Mouse (Mus musculus) midbrain, embryonic 14.5 days (tissue): ENCODE results near the gene Nos2. TPM values are rescaled to one million over a fixed set of nuclear protein-coding genes. Genes with fewer than 3 reads are reported as not detected.
"Not testable (repeated sequence)": the region's sequence is repeated elsewhere in the genome, so short reads cannot be mapped to it uniquely, and the experiment has no call there.

Experiments
- ATAC-seq: fragments of 200-750 bp; cut with Nextera tagmentation; 2 replicates; pipeline ENCODE4 v1.8.0; 2017; ENCODE audit warnings: moderate number of reproducible peaks, moderate library complexity; ENCODE audit not compliant: low FRiP score, low TSS enrichment
- DNase-seq: peaks from one replicate; pipeline ENCODE4 v3.0.0-alpha.2; 2015
- H3K27ac ChIP-seq: fragments of 300-500 bp; sonication (generic); replicated peaks from 2 replicates; pipeline ENCODE4 v1.5.1; 2014; ENCODE audit warnings: mild to moderate bottlenecking, low read depth, low read length, moderate library complexity
- H3K27me3 ChIP-seq: fragments of 300-500 bp; sonication (generic); 2 replicates; pipeline ENCODE4 v1.6.1; 2014; ENCODE audit warnings: low read length, control low read depth, mixed read lengths; ENCODE audit not compliant: control insufficient read depth, insufficient read depth
- H3K36me3 ChIP-seq: fragments of 300-500 bp; sonication (generic); 2 replicates; pipeline ENCODE4 v1.6.1; 2014; ENCODE audit warnings: low read length, control low read depth; ENCODE audit not compliant: control insufficient read depth, insufficient read depth
- H3K4me1 ChIP-seq: fragments of 300-500 bp; sonication (generic); 2 replicates; pipeline ENCODE4 v1.6.1; 2014; ENCODE audit warnings: mild to moderate bottlenecking, antibody characterized with exemption, low read length, control low read depth; ENCODE audit not compliant: control insufficient read depth, insufficient read depth
- H3K4me2 ChIP-seq: fragments of 300-500 bp; sonication (generic); 2 replicates; pipeline ENCODE4 v1.6.1; 2014; ENCODE audit warnings: mild to moderate bottlenecking, low read length, moderate library complexity
- H3K4me3 ChIP-seq: fragments of 300-500 bp; sonication (generic); replicated peaks from 2 replicates; pipeline ENCODE4 v1.5.1; 2014; ENCODE audit warnings: low read depth, low read length
- H3K9ac ChIP-seq: fragments of 300-500 bp; sonication (generic); replicated peaks from 2 replicates; pipeline ENCODE4 v1.6.1; 2014; ENCODE audit warnings: mild to moderate bottlenecking, low read length, moderate library complexity
- H3K9me3 ChIP-seq: fragments of 300-500 bp; sonication (generic); 2 replicates; pipeline ENCODE4 v1.6.1; 2016; ENCODE audit warnings: low read length, control low read depth, mixed read lengths; ENCODE audit not compliant: control insufficient read depth
- WGBS: fragments of 180-500 bp; shearing (Covaris S2); extraction: QIAGEN DNeasy Blood & Tissue Kit; methylation state at CpG from one replicate; pipeline ENCODE4 v1.1.7; 2014; 5-methylcytosine and 5-hydroxymethylcytosine counted together
- polyA plus RNA-seq: library from polyadenylated mRNA; unstranded; fragments of >200 nt; fragmentation: Nextera tagmentation; extraction: Ambion mirVana; gene quantifications from 2 replicates; pipeline ENCODE4 v1.2.1, GENCODE M21; 2014

The Nos2 gene
- polyA plus RNA-seq, 1 experiment from 2014 or later = 1.3 TPM

- no peak overlapping the region for H3K4me2 ChIP-seq
- WGBS = 77% methylated on average over 5 of the region's 5 CpGs
- no peaks in the 10 kb centered on the region for H3K36me3 ChIP-seq
- no peaks in the 10 kb centered on the region for H3K4me1 ChIP-seq
- no peak overlapping the region for H3K4me3 ChIP-seq
- no peaks in the 10 kb centered on the region for H3K9me3 ChIP-seq
- no peak overlapping the region for H3K27ac ChIP-seq
- DNase-seq (no peak), ATAC-seq (no peak)
- no peak overlapping the region for H3K9ac ChIP-seq
- H3K27me3 ChIP-seq = no peaks in the 10 kb centered on the region
Measured at GRCm38 (mm10) chr11:79006417-79006816, 85.8 kb downstream of the Nos2 start.

- WGBS = 91% methylated on average over 3 of the region's 3 CpGs
- not testable (repeated sequence) for H3K4me2 ChIP-seq, H3K4me1 ChIP-seq, DNase-seq, H3K9me3 ChIP-seq, ATAC-seq, H3K36me3 ChIP-seq, H3K27ac ChIP-seq, H3K4me3 ChIP-seq, H3K9ac ChIP-seq, H3K27me3 ChIP-seq
Measured at GRCm38 (mm10) chr11:79007356-79007755, 86.8 kb downstream of the Nos2 start.

GRCm38 (mm10) chr11:79008007-79008775, 87.6 kb downstream of the Nos2 start:
- no peak overlapping the region for H3K9ac ChIP-seq
- H3K4me2 ChIP-seq = no peak overlapping the region
- no peak for DNase-seq
- no peak overlapping the region for H3K4me3 ChIP-seq
- ATAC-seq = no peak
- H3K27ac ChIP-seq = no peak overlapping the region
- WGBS = 85% methylated on average over 6 of the region's 6 CpGs
- no peaks in the 10 kb centered on the region for H3K9me3 ChIP-seq
- H3K4me1 ChIP-seq = no peaks in the 10 kb centered on the region
- no peaks in the 10 kb centered on the region for H3K36me3 ChIP-seq
- no peaks in the 10 kb centered on the region for H3K27me3 ChIP-seq

GRCm38 (mm10) chr11:79008891-79009290, 88.3 kb downstream of the Nos2 start:
- 85% methylated on average over 7 of the region's 7 CpGs for WGBS
- H3K4me3 ChIP-seq = no peak overlapping the region
- DNase-seq (no peak), ATAC-seq (no peak)
- no peaks in the 10 kb centered on the region for H3K9me3 ChIP-seq
- H3K27me3 ChIP-seq = no peaks in the 10 kb centered on the region
- no peak overlapping the region for H3K9ac ChIP-seq
- no peaks in the 10 kb centered on the region for H3K36me3 ChIP-seq
- no peak overlapping the region for H3K4me2 ChIP-seq
- no peak overlapping the region for H3K27ac ChIP-seq
- H3K4me1 ChIP-seq = no peaks in the 10 kb centered on the region

Other genes with a start within 250 kb of the Nos2 start
- gene Nlk, start 223.4 kb upstream of the Nos2 start, polyA plus RNA-seq = 30.0 and 35.7 TPM in 2 replicates
- gene Ccnq, start 169.1 kb upstream of the Nos2 start, polyA plus RNA-seq = 34.9 and 35.2 TPM in 2 replicates
- gene Lyrm9, start 94.2 kb upstream of the Nos2 start, polyA plus RNA-seq = 26.1 and 30.9 TPM in 2 replicates
- 3.7 and 13.7 TPM in 2 replicates for gene Lgals9, start 64.2 kb downstream of the Nos2 start, polyA plus RNA-seq
- 5.2 and 5.8 TPM in 2 replicates for gene Ksr1, start 225.6 kb downstream of the Nos2 start, polyA plus RNA-seq